Mouse (Mus musculus) forebrain, embryonic 16.5 days (tissue): ENCODE data around the gene 3110082I17Rik. TPM values are rescaled to one million over a fixed set of nuclear protein-coding genes. Genes with fewer than 3 reads are reported as not detected.

Experiments used
- ATAC-seq: fragments of 200-750 bp; cut with Nextera tagmentation; 2 replicates; pipeline ENCODE4 v1.8.0; 2017; ENCODE audit warnings: mild to moderate bottlenecking, moderate library complexity
- H3K27ac ChIP-seq: fragments of 300-500 bp; sonication (generic); 2 replicates; pipeline ENCODE4 v1.5.1; 2014; ENCODE audit warnings: low read length, control low read depth
- H3K27me3 ChIP-seq: fragments of 300-500 bp; sonication (generic); replicated peaks from 2 replicates; pipeline ENCODE4 v1.6.1; 2014; ENCODE audit warnings: low read length; ENCODE audit not compliant: control insufficient read depth, insufficient read depth
- H3K36me3 ChIP-seq: fragments of 300-500 bp; sonication (generic); 2 replicates; pipeline ENCODE4 v1.6.1; 2014; ENCODE audit not compliant: control insufficient read depth, insufficient read depth
- H3K4me1 ChIP-seq: fragments of 300-500 bp; sonication (generic); replicated peaks from 2 replicates; pipeline ENCODE4 v1.6.1; 2014; ENCODE audit warnings: low read length; ENCODE audit not compliant: control insufficient read depth, insufficient read depth
- H3K4me2 ChIP-seq: fragments of 300-500 bp; sonication (generic); 2 replicates; pipeline ENCODE4 v1.6.1; 2014; ENCODE audit warnings: mild to moderate bottlenecking, low read length, control low read depth
- H3K4me3 ChIP-seq: fragments of 300-500 bp; sonication (generic); replicated peaks from 2 replicates; pipeline ENCODE4 v1.5.1; 2014; ENCODE audit warnings: mild to moderate bottlenecking, low read length, control low read depth
- H3K9ac ChIP-seq: fragments of 300-500 bp; sonication (generic); replicated peaks from 2 replicates; pipeline ENCODE4 v1.6.1; 2014; ENCODE audit warnings: low read depth, low read length, control low read depth
- H3K9me3 ChIP-seq: fragments of 300-500 bp; sonication (generic); 2 replicates; pipeline ENCODE4 v1.6.1; 2016; ENCODE audit warnings: low read length; ENCODE audit not compliant: control insufficient read depth
- WGBS: fragments of 180-500 bp; shearing (Covaris S2); extraction: QIAGEN DNeasy Blood & Tissue Kit; methylation state at CpG from one replicate; pipeline ENCODE4 v1.1.7; 2014; 5-methylcytosine and 5-hydroxymethylcytosine counted together
- polyA plus RNA-seq: library from polyadenylated mRNA; unstranded; fragments of >200 nt; fragmentation: Nextera tagmentation; extraction: Ambion mirVana; gene quantifications from 2 replicates; pipeline ENCODE4 v1.2.1, GENCODE M21; 2015

Gene 3110082I17Rik
- polyA plus RNA-seq, 1 experiment from 2014 or later, result 22.7 TPM

DNA sequence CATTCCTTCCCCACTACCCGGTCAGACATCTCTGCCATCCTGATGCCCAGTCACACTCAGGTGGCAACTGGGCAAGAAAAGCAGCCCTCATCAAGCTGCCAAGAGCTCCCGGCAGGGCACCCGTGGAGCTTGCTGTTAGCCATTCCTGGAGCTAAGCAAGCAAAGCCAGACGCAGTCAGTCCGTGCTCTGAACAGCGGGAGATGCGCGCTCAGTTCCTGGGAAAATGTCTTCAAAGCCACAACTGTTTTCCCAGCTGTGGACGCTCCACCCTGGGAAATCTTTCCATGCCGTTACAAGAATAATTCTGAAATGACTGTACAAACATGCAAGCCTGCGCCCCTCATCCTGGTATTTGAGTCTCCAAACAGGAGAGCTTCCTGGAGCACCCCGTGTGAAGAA is 17.9 kb downstream of the 3110082I17Rik start:
- Histone ChIP-seq H3K4me3 (no peak overlapping the region), H3K4me1 (peaks cover 21% of the 10 kb centered on the region), H3K9ac (no peak overlapping the region), H3K27me3 (no peaks in the 10 kb centered on the region), H3K4me2 (no peak overlapping the region), H3K36me3 (no peaks in the 10 kb centered on the region), H3K27ac (peak overlapping the region; percentile 47; the same call in 1 of the 2 replicates), H3K9me3 (no peaks in the 10 kb centered on the region)
- ATAC-seq, result no peak
- 78% methylated on average over 12 of the region's 12 CpGs for WGBS

DNA sequence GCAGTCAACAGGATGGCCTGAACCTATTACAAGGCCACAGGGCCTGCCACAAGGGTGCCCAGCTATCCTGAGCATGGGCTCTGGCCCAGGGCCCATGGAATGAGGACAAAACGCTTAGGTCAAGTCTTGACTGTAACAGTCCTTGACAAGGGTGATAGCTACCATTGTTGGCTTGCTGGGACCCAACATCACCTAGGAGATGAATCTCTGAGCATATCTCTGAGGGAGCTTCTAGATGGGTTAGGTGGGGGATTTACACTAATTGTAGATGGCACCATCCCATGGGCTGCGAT is 18.7 kb downstream of the 3110082I17Rik start:
- Histone ChIP-seq H3K4me1 (peaks cover 21% of the 10 kb centered on the region), H3K36me3 (no peaks in the 10 kb centered on the region), H3K4me2 (no peak overlapping the region), H3K4me3 (no peak overlapping the region), H3K9ac (no peak overlapping the region), H3K27me3 (no peaks in the 10 kb centered on the region), H3K9me3 (no peaks in the 10 kb centered on the region), H3K27ac (no peak overlapping the region)
- 90% methylated on average over 2 of the region's 2 CpGs for WGBS
- ATAC-seq, result no peak

DNA sequence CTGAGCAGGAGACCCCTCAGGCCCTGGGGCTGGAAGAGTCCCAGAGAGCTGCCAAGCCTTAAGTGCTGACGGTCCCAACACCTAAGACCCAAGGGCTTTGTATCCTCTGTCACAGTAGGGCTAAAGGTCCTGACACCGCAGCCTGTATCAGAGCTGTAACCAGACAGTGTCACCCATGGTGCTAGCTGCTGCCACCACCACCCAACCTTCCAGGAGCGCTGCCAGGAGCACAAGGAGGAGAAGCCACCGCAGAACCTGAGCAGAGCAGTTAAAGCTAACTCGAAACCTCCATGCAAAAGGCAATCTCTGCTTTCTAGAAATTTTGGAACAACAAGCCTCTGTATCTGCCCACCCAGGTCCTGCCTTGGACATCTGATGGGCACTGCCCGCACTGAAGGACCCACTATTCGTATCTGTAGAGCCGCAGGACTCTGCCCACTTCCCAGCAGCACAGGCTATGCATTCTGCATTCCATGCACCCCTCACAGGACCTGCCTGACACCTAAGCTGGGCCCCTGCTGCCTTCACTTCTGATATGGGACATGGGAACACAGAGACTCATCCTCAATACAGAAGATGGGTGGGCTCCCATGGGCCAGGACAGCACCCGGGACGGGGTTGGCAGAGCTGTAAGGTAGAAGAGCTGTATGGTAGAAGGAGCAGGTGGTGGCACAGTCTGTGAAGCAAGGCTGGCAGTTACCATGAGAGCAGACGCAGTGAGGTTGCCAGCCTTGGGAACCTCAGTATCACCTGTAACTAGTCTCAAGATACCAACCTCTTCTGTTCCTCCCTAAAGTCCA is 19.2 kb downstream of the 3110082I17Rik start:
- ATAC-seq, result no peak
- Histone ChIP-seq H3K4me1 (peaks cover 21% of the 10 kb centered on the region), H3K4me2 (no peak overlapping the region), H3K27ac (no peak overlapping the region), H3K36me3 (no peaks in the 10 kb centered on the region), H3K9me3 (no peaks in the 10 kb centered on the region), H3K9ac (no peak overlapping the region), H3K27me3 (no peaks in the 10 kb centered on the region), H3K4me3 (no peak overlapping the region)
- 88% methylated on average over 11 of the region's 11 CpGs for WGBS

DNA sequence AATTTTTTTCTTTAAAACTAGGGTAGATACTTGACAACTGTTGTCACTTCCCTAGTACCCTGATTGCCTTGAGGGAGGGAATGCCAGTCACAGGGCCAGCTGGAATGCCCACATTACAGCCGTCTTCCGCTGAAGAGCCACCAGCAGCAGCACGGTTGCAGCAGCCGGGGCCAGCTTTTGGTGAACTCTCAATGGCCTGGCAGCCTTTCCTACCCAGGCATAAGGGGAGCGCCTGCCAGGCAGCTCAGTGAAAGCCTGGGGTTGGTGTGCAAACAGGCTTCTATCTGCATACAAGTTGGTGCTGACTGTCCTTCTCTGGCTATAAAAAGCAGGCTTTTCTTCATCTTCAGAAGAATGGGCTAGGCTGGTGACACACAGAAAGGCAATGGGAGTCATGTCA is 19.9 kb downstream of the 3110082I17Rik start:
- H3K9me3 ChIP-seq, result no peaks in the 10 kb centered on the region
- H3K9ac ChIP-seq, result no peak overlapping the region
- peaks cover 28% of the 10 kb centered on the region for H3K4me1 ChIP-seq
- H3K27ac ChIP-seq, result no peak overlapping the region
- no peak overlapping the region for H3K4me2 ChIP-seq
- H3K27me3 ChIP-seq, result no peaks in the 10 kb centered on the region
- WGBS, result 60% methylated on average over 5 of the region's 5 CpGs
- no peak for ATAC-seq
- H3K4me3 ChIP-seq, result no peak overlapping the region
- H3K36me3 ChIP-seq, result no peaks in the 10 kb centered on the region

DNA sequence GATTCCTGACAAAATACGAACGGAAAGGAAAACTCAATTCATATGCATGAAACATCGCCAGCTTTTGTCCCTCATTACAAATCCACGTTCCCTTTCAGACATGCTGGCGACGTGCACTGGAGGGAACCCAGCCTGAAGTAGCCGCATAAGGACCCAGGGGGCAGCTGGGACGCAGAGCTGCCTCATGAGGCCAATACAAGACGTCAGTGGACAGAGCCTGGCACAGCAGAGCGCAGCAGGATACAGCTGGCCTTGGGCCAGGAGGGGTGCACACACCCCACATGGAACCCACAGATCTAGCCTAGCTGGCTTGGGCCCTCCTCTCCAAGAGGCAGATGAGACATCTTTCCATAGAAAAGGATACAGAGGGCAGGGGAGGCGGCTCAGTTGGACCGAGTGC is 21.9 kb downstream of the 3110082I17Rik start:
- 37% methylated on average over 12 of the region's 12 CpGs for WGBS
- H3K9me3 ChIP-seq, result no peaks in the 10 kb centered on the region

DNA sequence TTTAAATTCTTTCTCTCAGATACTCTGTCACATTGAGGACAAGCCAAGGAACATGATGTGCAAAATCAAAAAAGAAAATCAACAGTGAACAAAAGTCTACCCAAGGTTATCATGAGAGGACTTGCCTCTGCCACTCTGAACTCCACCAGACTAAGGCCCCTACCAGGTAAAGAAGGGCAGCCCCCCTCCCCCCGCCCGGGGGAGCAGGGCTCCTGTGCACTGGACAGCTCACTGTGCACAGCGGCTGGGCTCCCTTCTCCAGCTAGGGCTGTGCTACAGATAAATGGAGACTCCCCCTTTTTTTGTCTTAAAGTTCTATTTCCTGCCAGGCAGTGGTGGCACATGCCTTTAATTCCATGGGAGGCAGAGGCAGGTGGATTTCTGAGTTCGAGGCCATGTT is 22.6 kb downstream of the 3110082I17Rik start:
- no peaks in the 10 kb centered on the region for H3K9me3 ChIP-seq
- H3K27me3 ChIP-seq, result no peaks in the 10 kb centered on the region
- H3K36me3 ChIP-seq, result no peaks in the 10 kb centered on the region
- no peak overlapping the region for H3K27ac ChIP-seq
- no peak overlapping the region for H3K9ac ChIP-seq
- WGBS, result 93% methylated on average over 4 of the region's 4 CpGs
- H3K4me2 ChIP-seq, result no peak overlapping the region
- no peak overlapping the region for H3K4me3 ChIP-seq
- H3K4me1 ChIP-seq, result peaks cover 44% of the 10 kb centered on the region
- ATAC-seq, result no peak

More for the DNA sequence above, 21.9 kb downstream of the 3110082I17Rik start:
- no peak overlapping the region for H3K27ac ChIP-seq
- 0 out of 2 replicates have a peak, but pooled peaks have one; percentile 35 for ATAC-seq
- no peak overlapping the region for H3K9ac ChIP-seq
- no peaks in the 10 kb centered on the region for H3K36me3 ChIP-seq
- H3K4me1 ChIP-seq, result peaks cover 43% of the 10 kb centered on the region
- H3K27me3 ChIP-seq, result no peaks in the 10 kb centered on the region
- H3K4me2 ChIP-seq, result no peak overlapping the region
- H3K4me3 ChIP-seq, result no peak overlapping the region

DNA sequence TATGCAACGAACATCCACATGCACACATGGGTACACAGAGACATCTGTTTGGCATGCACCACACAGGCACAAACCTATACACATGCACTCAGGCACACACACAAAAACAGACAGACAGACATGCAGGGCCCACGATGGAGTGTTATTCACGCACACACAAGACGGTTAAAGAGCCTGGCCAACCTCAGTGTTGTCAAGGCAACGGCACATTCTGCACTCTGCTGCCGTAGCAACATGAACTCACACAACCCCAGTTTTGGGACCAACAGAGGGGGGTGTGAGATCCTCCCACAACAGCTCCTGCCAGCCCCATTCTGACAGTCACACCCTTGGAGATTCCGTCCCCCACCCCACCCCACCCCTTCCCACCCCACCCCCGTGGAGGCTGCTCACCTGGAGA is 25.4 kb downstream of the 3110082I17Rik start:
- Histone ChIP-seq H3K9ac (no peak overlapping the region), H3K9me3 (no peaks in the 10 kb centered on the region), H3K36me3 (no peaks in the 10 kb centered on the region), H3K4me2 (no peak overlapping the region), H3K4me1 (peaks cover 56% of the 10 kb centered on the region), H3K27me3 (no peaks in the 10 kb centered on the region), H3K27ac (peak overlapping the region; percentile 9), H3K4me3 (no peak overlapping the region)
- peak; percentile 80 for ATAC-seq
- 11% methylated on average over 8 of the region's 8 CpGs for WGBS

DNA sequence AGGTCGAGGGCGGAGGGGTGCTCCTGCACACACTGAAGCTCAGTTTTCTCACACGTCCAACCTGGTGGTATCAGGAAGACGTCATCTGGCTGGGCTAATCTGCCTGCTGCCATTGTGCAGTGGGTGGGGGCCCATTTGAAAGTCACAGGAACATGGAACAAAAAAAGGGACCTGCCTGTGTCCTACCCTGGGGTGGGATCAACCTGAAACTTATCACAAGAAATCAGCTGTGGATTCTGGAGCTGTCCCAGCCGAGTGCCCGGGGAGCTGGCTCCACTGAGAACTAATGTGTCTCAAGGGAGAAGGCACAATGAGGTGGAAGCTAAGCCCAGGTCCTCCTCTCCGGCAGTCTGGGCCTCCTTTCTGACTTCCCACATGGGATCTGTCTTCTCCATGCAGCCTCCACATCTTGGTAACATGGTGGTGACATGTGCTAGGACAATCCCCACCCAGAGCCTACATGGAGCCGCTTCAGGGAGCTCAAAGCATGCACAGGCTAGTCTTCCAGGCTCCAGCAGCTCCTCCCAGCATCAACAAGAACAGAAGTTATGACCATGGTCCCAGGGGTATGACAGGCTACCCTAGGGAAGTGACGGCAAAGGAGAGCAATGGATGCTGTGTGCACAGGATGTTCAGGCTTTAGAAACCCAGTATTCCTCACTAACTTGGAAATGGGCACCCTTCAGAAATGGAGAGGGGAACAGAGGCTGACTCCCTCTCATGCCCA is 26.3 kb downstream of the 3110082I17Rik start:
- no peak for ATAC-seq
- Histone ChIP-seq H3K4me1 (peaks cover 65% of the 10 kb centered on the region), H3K4me2 (no peak overlapping the region), H3K9ac (no peak overlapping the region), H3K27me3 (no peaks in the 10 kb centered on the region), H3K9me3 (no peaks in the 10 kb centered on the region), H3K4me3 (no peak overlapping the region), H3K36me3 (no peaks in the 10 kb centered on the region), H3K27ac (peak overlapping the region; percentile 9; the same call in 1 of the 2 replicates)
- WGBS, result 73% methylated on average over 9 of the region's 9 CpGs

DNA sequence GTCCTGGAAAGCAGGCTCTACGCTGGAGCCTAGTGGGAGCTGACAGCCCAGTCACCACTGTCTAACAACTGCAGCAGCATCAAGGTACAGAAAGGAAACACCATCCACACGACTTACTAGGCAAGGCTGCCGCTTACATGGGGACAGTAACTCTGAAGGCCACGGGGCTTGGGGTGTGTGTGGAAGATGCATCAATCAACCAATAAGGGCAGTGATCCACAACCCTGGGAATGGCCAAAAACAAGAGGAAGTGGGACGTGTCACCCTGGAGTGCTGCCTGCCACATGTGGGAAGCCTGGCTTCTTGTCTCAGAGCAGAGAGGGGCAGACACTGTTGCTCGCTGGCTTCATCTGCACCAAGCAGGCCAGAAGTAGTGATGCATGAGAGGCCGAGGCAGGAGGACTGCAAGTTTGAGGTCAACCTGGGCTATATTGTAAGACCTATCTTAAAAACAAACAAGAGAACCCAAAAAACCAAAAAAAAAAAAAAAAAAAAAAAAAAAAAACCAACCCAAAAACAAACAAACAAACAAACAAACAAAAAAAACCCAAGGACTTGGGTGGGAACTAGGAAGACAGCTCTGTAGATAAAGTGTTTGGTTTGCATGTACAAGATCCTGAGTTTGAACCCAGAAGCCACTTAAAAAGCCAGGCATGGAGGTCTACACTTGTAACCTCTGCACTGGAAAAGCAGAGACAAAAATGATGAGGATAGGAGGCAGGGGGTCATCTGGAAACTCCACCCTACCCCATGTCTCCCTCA is 27.4 kb downstream of the 3110082I17Rik start:
- Histone ChIP-seq H3K4me1 (peaks cover 64% of the 10 kb centered on the region), H3K36me3 (no peaks in the 10 kb centered on the region), H3K9ac (no peak overlapping the region), H3K4me2 (no peak overlapping the region), H3K9me3 (no peaks in the 10 kb centered on the region), H3K27ac (no peak overlapping the region), H3K27me3 (no peaks in the 10 kb centered on the region), H3K4me3 (no peak overlapping the region)
- 39% methylated on average over 7 of the region's 7 CpGs for WGBS
- ATAC-seq, result no peak
